Mouse (Mus musculus): ENCODE results near the gene BC052040.

- TF ChIP-seq CTCF (conservative IDR thresholded peaks at IDR 0.05; ENCODE audit: insufficient read depth, insufficient read length, low read depth, low read length) (no peak), POLR2A (IDR thresholded peaks at IDR 0.05; ENCODE audit: low read depth, low read length) (no peak)
These were observed 188.2 kb downstream of the BC052040 start for GRCm38 (mm10) chr2:115769597-115770305.

Measured in kidney, adult 2 months (tissue).